In genomic region chr6:118455042-118455631, GRCm38 (mm10) we compare ENCODE assay signal across 8 mouse cellular contexts. TPM values are rescaled to one million over a fixed set of nuclear protein-coding genes. Genes with fewer than 3 reads are reported as not detected.
DNase-seq lines count a peak whose midpoint lies in the region; ATAC-seq and TF ChIP-seq lines count a peak whose summit lies in the region.

Zfp248 (minus strand) TSS chr6:118455528.

- H3K27me3 ChIP-seq in embryonic facial prominence, embryonic 14.5 days (replicated peaks; ENCODE audit: control insufficient read depth, insufficient read depth, low read length): no peaks in the 10 kb centered on the region
- H3K27me3 ChIP-seq in limb, embryonic 13.5 days: no peaks in the 10 kb centered on the region
- H3K27me3 ChIP-seq in midbrain, embryonic 15.5 days (replicated peaks): no peaks in the 10 kb centered on the region

- DNase-seq in A20 (ENCODE audit: low read depth, low spot score): peak; percentile 85
- DNase-seq in embryonic facial prominence, embryonic 14.5 days (ENCODE audit: low spot score): peak; percentile 94
- DNase-seq in heart, adult 8-10 months (ENCODE audit: low spot score): peak; percentile 84
- DNase-seq in kidney, adult 8-10 months: peak; percentile 81 to 85
- peak; percentile 60 to 75 for DNase-seq in spleen, adult 18-20 months

- no peaks in the 10 kb centered on the region for H3K9me3 ChIP-seq in embryonic facial prominence, embryonic 14.5 days (ENCODE audit: control insufficient read depth, low read length)
- H3K9me3 ChIP-seq in limb, embryonic 13.5 days: no peaks in the 10 kb centered on the region
- H3K9me3 ChIP-seq in midbrain, embryonic 15.5 days: no peaks in the 10 kb centered on the region

- TF ChIP-seq POLR2A in bone marrow, adult 2 months (IDR thresholded peaks at IDR 0.05; ENCODE audit: borderline replicate concordance, control insufficient read depth, low read depth, low read length): no peak

- H3K4me2 ChIP-seq in embryonic facial prominence, embryonic 14.5 days (ENCODE audit: low read depth, low read length): peak within 1 kb of the TSS; percentile 74
- H3K4me2 ChIP-seq in limb, embryonic 13.5 days (replicated peaks): peak within 1 kb of the TSS; percentile 73
- peak within 1 kb of the TSS; percentile 78 for H3K4me2 ChIP-seq in midbrain, embryonic 15.5 days

- peak; percentile 97 for ATAC-seq in embryonic facial prominence, embryonic 14.5 days (ENCODE audit: low read depth)
- ATAC-seq in limb, embryonic 13.5 days (ENCODE audit: low FRiP score, low read depth): peak; percentile 97
- peak; percentile 99 for ATAC-seq in midbrain, embryonic 15.5 days (replicated peaks)

- no peak within 1 kb of the TSS for H3K27ac ChIP-seq in bone marrow, adult 2 months (ENCODE audit: control insufficient read depth, insufficient read depth, low read depth, low read length, poor library complexity)
- H3K27ac ChIP-seq in embryonic facial prominence, embryonic 14.5 days (replicated peaks; ENCODE audit: low read depth, low read length): peak within 1 kb of the TSS; percentile 96
- H3K27ac ChIP-seq in limb, embryonic 13.5 days: peak within 1 kb of the TSS; percentile 95
- H3K27ac ChIP-seq in midbrain, embryonic 15.5 days: peak within 1 kb of the TSS; percentile 100

- H3K4me3 ChIP-seq in bone marrow, adult 2 months (replicated peaks; ENCODE audit: control insufficient read depth, low read depth, low read length): peak within 1 kb of the TSS; percentile 84
- H3K4me3 ChIP-seq in embryonic facial prominence, embryonic 14.5 days (ENCODE audit: low read depth, low read length): peak within 1 kb of the TSS; percentile 73
- peak within 1 kb of the TSS; percentile 76 for H3K4me3 ChIP-seq in limb, embryonic 13.5 days
- H3K4me3 ChIP-seq in midbrain, embryonic 15.5 days: peak within 1 kb of the TSS; percentile 87

- WGBS in bone marrow, adult 2 months: under 1% methylated on average over 43 of the region's 43 CpGs
- under 1% methylated on average over 40 of the region's 43 CpGs for WGBS in embryonic facial prominence, embryonic 14.5 days
- under 1% methylated on average over 43 of the region's 43 CpGs for WGBS in limb, embryonic 13.5 days
- WGBS in midbrain, embryonic 15.5 days: under 1% methylated on average over 43 of the region's 43 CpGs

- H3K9ac ChIP-seq in embryonic facial prominence, embryonic 14.5 days (ENCODE audit: low read depth, low read length): peak within 1 kb of the TSS; percentile 89
- peak within 1 kb of the TSS; percentile 93 for H3K9ac ChIP-seq in limb, embryonic 13.5 days
- peak within 1 kb of the TSS; percentile 99 for H3K9ac ChIP-seq in midbrain, embryonic 15.5 days

- H3K36me3 ChIP-seq in embryonic facial prominence, embryonic 14.5 days (ENCODE audit: control insufficient read depth, insufficient read depth, low read length): peaks cover 20% of the 10 kb centered on the region; the same call in 1 of the 2 replicates
- peaks cover 21% of the 10 kb centered on the region for H3K36me3 ChIP-seq in limb, embryonic 13.5 days
- no peaks in the 10 kb centered on the region; the same call in 1 of the 2 replicates for H3K36me3 ChIP-seq in midbrain, embryonic 15.5 days (replicated peaks)

- 0 out of 2 replicates have a peak, but pooled peaks have one; percentile 2 for TF ChIP-seq CTCF in bone marrow, adult 2 months (IDR thresholded peaks at IDR 0.05; ENCODE audit: control insufficient read depth, insufficient read depth, low read length)

- H3K4me1 ChIP-seq in bone marrow, adult 2 months (ENCODE audit: control insufficient read depth, insufficient read depth, low read length): no peaks in the 10 kb centered on the region
- H3K4me1 ChIP-seq in embryonic facial prominence, embryonic 14.5 days (ENCODE audit: control insufficient read depth, insufficient read depth, low read length): 0 out of 2 replicates have a peak, but pooled peaks cover 8% of the 10 kb centered on the region
- peaks cover 16% of the 10 kb centered on the region for H3K4me1 ChIP-seq in limb, embryonic 13.5 days
- peaks cover 24% of the 10 kb centered on the region for H3K4me1 ChIP-seq in midbrain, embryonic 15.5 days

RNA-seq across cellular contexts. Expression of gene Zfp248, which starts in this region (rescaled TPM):
- 1.0 and 2.6 TPM in 2 replicates for polyA plus RNA-seq in bone marrow, adult 2 months (2011; ENCODE audit: insufficient read depth, insufficient read length, low replicate concordance, missing spikeins)
- 7.7 and 8.1 TPM in 2 replicates for polyA plus RNA-seq in embryonic facial prominence, embryonic 14.5 days (2014; fragmentation: Nextera tagmentation; extraction: Ambion mirVana)
- 1 to 10 TPM in 3 of 4 experiments, under 1 TPM in 1; 0.92 to 1.8 (median 1.7) TPM for total RNA-seq in heart, adult 8-10 months (2022)
- polyA plus RNA-seq in limb, embryonic 13.5 days (2015; fragmentation: Nextera tagmentation; extraction: Ambion mirVana): 12.8 and 14.7 TPM in 2 replicates
- polyA plus RNA-seq in midbrain, embryonic 15.5 days (2015; fragmentation: Nextera tagmentation; extraction: Ambion mirVana): 18.6 and 19.3 TPM in 2 replicates
